ENCODE assay signal across 8 mouse cellular contexts in the genomic region with DNA sequence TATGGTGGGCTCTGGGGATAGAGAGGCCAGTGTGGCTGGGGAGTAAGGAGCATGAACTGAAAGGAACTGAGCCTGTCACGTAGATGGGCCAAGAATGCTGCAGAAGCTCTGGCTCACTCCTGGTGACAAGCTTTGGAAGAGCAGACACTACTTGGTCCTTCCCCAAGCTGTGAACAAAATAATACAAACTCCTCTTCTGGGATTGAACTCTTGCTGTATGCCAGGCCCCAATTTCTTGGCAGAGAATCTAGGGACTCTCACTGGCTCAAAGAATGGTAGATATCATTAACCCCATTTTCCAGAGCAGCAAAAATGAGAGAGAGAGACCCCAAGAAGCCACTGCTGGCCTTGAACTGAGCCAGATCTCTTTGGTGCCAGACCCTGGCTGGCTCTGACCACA. TPM values are rescaled to one million over a fixed set of nuclear protein-coding genes. Genes with fewer than 3 reads are reported as not detected.
DNase-seq lines count a peak whose midpoint lies in the region; ATAC-seq lines count a peak whose summit lies in the region.

No protein-coding gene starts in this region.

- peaks cover 56% of the 10 kb centered on the region for H3K27me3 ChIP-seq in liver, embryonic 11.5 days (replicated peaks; ENCODE audit: control insufficient read depth, insufficient read depth, low read length)
- peaks cover 61% of the 10 kb centered on the region for H3K27me3 ChIP-seq in forebrain, embryonic 13.5 days
- H3K27me3 ChIP-seq in limb, embryonic 13.5 days = peaks cover 63% of the 10 kb centered on the region
- H3K27me3 ChIP-seq in neural tube, embryonic 15.5 days (replicated peaks) = peaks cover 25% of the 10 kb centered on the region

- peak overlapping the region; percentile 70 for H3K4me2 ChIP-seq in liver, embryonic 11.5 days
- H3K4me2 ChIP-seq in forebrain, embryonic 13.5 days = peak overlapping the region; percentile 76
- peak overlapping the region; percentile 85 for H3K4me2 ChIP-seq in limb, embryonic 13.5 days (replicated peaks)
- H3K4me2 ChIP-seq in neural tube, embryonic 15.5 days = peak overlapping the region; percentile 67

- no peak overlapping the region for H3K9ac ChIP-seq in liver, embryonic 11.5 days (ENCODE audit: low read depth, low read length)
- H3K9ac ChIP-seq in forebrain, embryonic 13.5 days = 0 out of 2 replicates have a peak overlapping the region, but pooled peaks have one; percentile 56
- peak overlapping the region; percentile 54; the same call in 1 of the 2 replicates for H3K9ac ChIP-seq in limb, embryonic 13.5 days
- H3K9ac ChIP-seq in neural tube, embryonic 15.5 days (replicated peaks) = 0 out of 2 replicates have a peak overlapping the region, but pooled peaks have one; percentile 26

- H3K4me3 ChIP-seq in liver, embryonic 11.5 days (ENCODE audit: low read depth, low read length) = peak overlapping the region; percentile 32
- H3K4me3 ChIP-seq in forebrain, embryonic 13.5 days = peak overlapping the region; percentile 32
- peak overlapping the region; percentile 54 for H3K4me3 ChIP-seq in limb, embryonic 13.5 days
- peak overlapping the region; percentile 28; the same call in 1 of the 2 replicates for H3K4me3 ChIP-seq in neural tube, embryonic 15.5 days (replicated peaks)

- H3K4me1 ChIP-seq in liver, embryonic 11.5 days (replicated peaks; ENCODE audit: control insufficient read depth, insufficient read depth, low read length) = peaks cover 10% of the 10 kb centered on the region
- H3K4me1 ChIP-seq in forebrain, embryonic 13.5 days = peaks cover 48% of the 10 kb centered on the region
- H3K4me1 ChIP-seq in limb, embryonic 13.5 days = peaks cover 36% of the 10 kb centered on the region
- H3K4me1 ChIP-seq in neural tube, embryonic 15.5 days = peaks cover 39% of the 10 kb centered on the region

- no peak for DNase-seq in liver, embryonic 11.5 days (ENCODE audit: low spot score)
- DNase-seq in liver = no peak
- DNase-seq in embryo, embryonic 11 days = no peak
- DNase-seq in cerebellum, adult 9-11 months = no peak
- DNase-seq in spleen, postnatal 14 days (ENCODE audit: low spot score in 2 of 2) = no peak

- no peaks in the 10 kb centered on the region for H3K36me3 ChIP-seq in liver, embryonic 11.5 days (ENCODE audit: control insufficient read depth, insufficient read depth, low read length)
- H3K36me3 ChIP-seq in forebrain, embryonic 13.5 days (ENCODE audit: poor library complexity, severe bottlenecking) = no peaks in the 10 kb centered on the region
- no peaks in the 10 kb centered on the region for H3K36me3 ChIP-seq in limb, embryonic 13.5 days
- no peaks in the 10 kb centered on the region for H3K36me3 ChIP-seq in neural tube, embryonic 15.5 days

- no peak overlapping the region for H3K27ac ChIP-seq in liver, embryonic 11.5 days (ENCODE audit: low read depth, low read length)
- H3K27ac ChIP-seq in forebrain, embryonic 13.5 days = no peak overlapping the region; the same call in 1 of the 2 replicates
- H3K27ac ChIP-seq in limb, embryonic 13.5 days = peak overlapping the region; percentile 39; the same call in 1 of the 2 replicates
- no peak overlapping the region for H3K27ac ChIP-seq in neural tube, embryonic 15.5 days (replicated peaks)

- H3K9me3 ChIP-seq in liver, embryonic 11.5 days (ENCODE audit: control insufficient read depth, low read length) = no peaks in the 10 kb centered on the region
- no peaks in the 10 kb centered on the region for H3K9me3 ChIP-seq in forebrain, embryonic 13.5 days (replicated peaks)
- H3K9me3 ChIP-seq in limb, embryonic 13.5 days = no peaks in the 10 kb centered on the region
- no peaks in the 10 kb centered on the region for H3K9me3 ChIP-seq in neural tube, embryonic 15.5 days (replicated peaks)

- no peak for ATAC-seq in liver, embryonic 11.5 days (replicated peaks; ENCODE audit: low FRiP score)
- ATAC-seq in forebrain, embryonic 13.5 days = no peak
- no peak for ATAC-seq in limb, embryonic 13.5 days (ENCODE audit: low FRiP score, low read depth)
- ATAC-seq in neural tube, embryonic 15.5 days (ENCODE audit: low FRiP score) = no peak

- WGBS in liver, embryonic 11.5 days = 26% methylated on average over 1 of the region's 1 CpGs
- WGBS in forebrain, embryonic 13.5 days = 9% methylated on average over 1 of the region's 1 CpGs
- 43% methylated on average over 1 of the region's 1 CpGs for WGBS in limb, embryonic 13.5 days
- 42% methylated on average over 1 of the region's 1 CpGs for whole genome bisulfite sequencing in neural tube, embryonic 15.5 days

RNA-seq across cellular contexts. Expression of a gene that starts 1.9 kb away (rescaled TPM):
- polyA plus RNA-seq in liver, embryonic 11.5 days (2014; fragmentation: Nextera tagmentation; extraction: Ambion mirVana) = 2.6 and 2.8 TPM in 2 replicates
- polyA plus RNA-seq in forebrain, embryonic 13.5 days (2015; fragmentation: Nextera tagmentation; extraction: Ambion mirVana) = 1.4 and 1.8 TPM in 2 replicates
- 7.6 and 8.8 TPM in 2 replicates for polyA plus RNA-seq in limb, embryonic 13.5 days (2015; fragmentation: Nextera tagmentation; extraction: Ambion mirVana)
- 2.1 and 4.0 TPM in 2 replicates for polyA plus RNA-seq in neural tube, embryonic 15.5 days (2015; fragmentation: Nextera tagmentation; extraction: Ambion mirVana)

RNA-seq across cellular contexts. Expression of a gene that starts 36.2 kb away (rescaled TPM):
- polyA plus RNA-seq in liver, embryonic 11.5 days (2014; fragmentation: Nextera tagmentation; extraction: Ambion mirVana) = 9.5 and 12.0 TPM in 2 replicates
- polyA plus RNA-seq in forebrain, embryonic 13.5 days (2015; fragmentation: Nextera tagmentation; extraction: Ambion mirVana) = 10.3 and 10.7 TPM in 2 replicates
- 9.4 and 10.5 TPM in 2 replicates for polyA plus RNA-seq in limb, embryonic 13.5 days (2015; fragmentation: Nextera tagmentation; extraction: Ambion mirVana)
- polyA plus RNA-seq in neural tube, embryonic 15.5 days (2015; fragmentation: Nextera tagmentation; extraction: Ambion mirVana) = 25.8 and 27.7 TPM in 2 replicates
